In the genomic region with DNA sequence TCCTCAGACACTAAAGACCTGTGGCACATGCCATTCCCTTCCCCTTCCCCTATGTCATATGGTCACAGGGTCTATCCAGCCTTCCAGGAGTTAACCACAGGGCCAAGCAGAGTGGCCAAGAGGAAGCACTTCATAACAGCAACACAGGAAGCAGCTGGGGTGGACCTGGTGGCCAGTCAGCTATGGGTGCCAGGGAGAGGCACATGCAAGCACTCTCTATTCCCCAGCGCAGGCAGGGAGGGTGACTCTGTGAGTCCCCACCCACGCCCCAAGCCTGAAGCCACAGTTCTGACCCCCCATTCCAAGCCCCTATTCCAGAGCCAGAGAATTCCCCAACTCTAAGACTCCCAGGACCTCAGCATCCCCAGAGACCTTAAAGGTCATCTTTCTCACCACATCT, we compare ENCODE assay signal across 11 mouse cellular contexts.
DNase-seq lines count a peak whose midpoint lies in the region; ATAC-seq and TF ChIP-seq lines count a peak whose summit lies in the region.
"Had no signal": no experiment of that assay in that cellular context is flagged by ENCODE, and none has a peak within 500 bp of the region (broad histone marks: within the 10 kb centered on the region; RNA-seq: fewer than 3 reads in every experiment).

No protein-coding gene starts in this region.

- H3K27me3 ChIP-seq in kidney, adult 2 months (replicated peaks; ENCODE audit: control insufficient read depth, insufficient read depth, low read length), result no peaks in the 10 kb centered on the region
- H3K27me3 ChIP-seq in hindbrain, embryonic 13.5 days, result peaks cover 22% of the 10 kb centered on the region
- H3K27me3 ChIP-seq: limb, embryonic 13.5 days had no signal

- no peaks in the 10 kb centered on the region for H3K9me3 ChIP-seq in hindbrain, embryonic 13.5 days
- H3K9me3 ChIP-seq: embryonic facial prominence, embryonic 10.5 days; limb, embryonic 13.5 days; neural tube, embryonic 13.5 days had no signal

- no peaks in the 10 kb centered on the region; the same call in 1 of the 2 replicates for H3K36me3 ChIP-seq in kidney, adult 2 months (ENCODE audit: control insufficient read depth, insufficient read depth, low read length)
- no peaks in the 10 kb centered on the region for H3K36me3 ChIP-seq in hindbrain, embryonic 13.5 days
- H3K36me3 ChIP-seq: limb, embryonic 13.5 days; neural tube, embryonic 13.5 days had no signal

- H3K4me2 ChIP-seq in hindbrain, embryonic 13.5 days, result no peak overlapping the region
- H3K4me2 ChIP-seq: neural tube, embryonic 13.5 days had no signal

- peak; percentile 60 to 79 for DNase-seq in adrenal gland, adult (ENCODE audit: inconsistent age in 2 of 2, low spot score in 1 of 2)
- DNase-seq in adrenal gland, postnatal 25 days, result no peak
- DNase-seq in heart, adult 11 months, result peak; percentile 99
- peak; percentile 82 for DNase-seq in kidney, adult 2 months
- peak; percentile 85 for DNase-seq in lung, postnatal 25 days (ENCODE audit: low spot score)
- no peak for DNase-seq in embryo, embryonic 9.5 days (ENCODE audit: extremely low spot score)
- no peak for DNase-seq in left cerebral cortex, adult 8-10 months (ENCODE audit: low spot score in 2 of 2)

- no peak for TF ChIP-seq CTCF in kidney, adult 2 months (conservative IDR thresholded peaks at IDR 0.05; ENCODE audit: insufficient read depth, insufficient read length, low read depth, low read length)

- 2% methylated on average over 2 of the region's 2 CpGs for WGBS in kidney, adult 2 months
- WGBS in hindbrain, embryonic 13.5 days, result 77% methylated on average over 2 of the region's 2 CpGs

- peak overlapping the region; percentile 87 for H3K4me3 ChIP-seq in kidney, adult 2 months (ENCODE audit: insufficient read depth, low read depth, low read length)
- H3K4me3 ChIP-seq in hindbrain, embryonic 13.5 days, result no peak overlapping the region
- H3K4me3 ChIP-seq: embryonic facial prominence, embryonic 10.5 days; limb, embryonic 13.5 days; neural tube, embryonic 13.5 days had no signal

- peaks cover 47% of the 10 kb centered on the region for H3K4me1 ChIP-seq in kidney, adult 2 months (ENCODE audit: control insufficient read depth, insufficient read depth, low read length)
- H3K4me1 ChIP-seq in hindbrain, embryonic 13.5 days (replicated peaks), result peaks cover 44% of the 10 kb centered on the region

- no peak overlapping the region for H3K9ac ChIP-seq in hindbrain, embryonic 13.5 days
- H3K9ac ChIP-seq: limb, embryonic 13.5 days; neural tube, embryonic 13.5 days had no signal

- ATAC-seq in hindbrain, embryonic 13.5 days (ENCODE audit: low FRiP score), result no peak

- peak overlapping the region; percentile 96 for H3K27ac ChIP-seq in kidney, adult 2 months (ENCODE audit: insufficient read depth, low read depth, low read length)
- H3K27ac ChIP-seq in hindbrain, embryonic 13.5 days, result no peak overlapping the region
- H3K27ac ChIP-seq: limb, embryonic 13.5 days; neural tube, embryonic 13.5 days had no signal

- TF ChIP-seq POLR2A in kidney, adult 2 months (IDR thresholded peaks at IDR 0.05; ENCODE audit: low read depth, low read length), result no peak

Comparison
In these comparisons a context has a peak if more than half of its experiments do, and no peak if none do; other contexts are left out.
1. DNase-seq: peak in adrenal gland, adult (2 of 2), heart, adult 11 months (single experiment), kidney, adult 2 months (single experiment) and lung, postnatal 25 days (single experiment); none in adrenal gland, postnatal 25 days (single experiment), embryo, embryonic 9.5 days (single experiment) and left cerebral cortex, adult 8-10 months (0 of 2).